Mouse (Mus musculus): ENCODE data around the gene Ppp1ca.

Gene Ppp1ca

GRCm38 (mm10) chr19:4231253-4232185 is 39.7 kb downstream of the Ppp1ca start, which contains the start of gene Pold4:
Pold4 (plus strand) TSS chr19:4231899.
- DNase-seq (ENCODE audit: low spot score in 2 of 2) = peak; percentile 90 to 96

- DNase-seq (ENCODE audit: low spot score in 2 of 2) = no peak
These were observed 40.3 kb downstream of the Ppp1ca start for GRCm38 (mm10) chr19:4232186-4232572.

GRCm38 (mm10) chr19:4232651-4233050 is 40.8 kb downstream of the Ppp1ca start:
- no peak for DNase-seq (ENCODE audit: low spot score in 2 of 2)

- no peak for DNase-seq (ENCODE audit: low spot score in 2 of 2)
These were observed 42.7 kb downstream of the Ppp1ca start for GRCm38 (mm10) chr19:4234548-4234947.

- DNase-seq (ENCODE audit: low spot score in 2 of 2) = no peak
These were observed 48.4 kb downstream of the Ppp1ca start for GRCm38 (mm10) chr19:4240247-4240668.

- DNase-seq (ENCODE audit: low spot score in 2 of 2) = no peak
These were observed 50.6 kb downstream of the Ppp1ca start for GRCm38 (mm10) chr19:4242416-4242815.

- DNase-seq (ENCODE audit: low spot score in 2 of 2) = no peak
These were observed 52.9 kb downstream of the Ppp1ca start for GRCm38 (mm10) chr19:4244775-4245174.

All from urinary bladder, adult 18-20 months (tissue).